Mouse (Mus musculus): ENCODE measurements around the gene Zfp408.
A peak's percentile ranks its signal among the peaks of the same experiment; 100 is the strongest.
"Not testable (repeated sequence)": the region's sequence is repeated elsewhere in the genome, so short reads cannot be mapped to it uniquely, and the experiment has no call there.

The Zfp408 gene

DNA sequence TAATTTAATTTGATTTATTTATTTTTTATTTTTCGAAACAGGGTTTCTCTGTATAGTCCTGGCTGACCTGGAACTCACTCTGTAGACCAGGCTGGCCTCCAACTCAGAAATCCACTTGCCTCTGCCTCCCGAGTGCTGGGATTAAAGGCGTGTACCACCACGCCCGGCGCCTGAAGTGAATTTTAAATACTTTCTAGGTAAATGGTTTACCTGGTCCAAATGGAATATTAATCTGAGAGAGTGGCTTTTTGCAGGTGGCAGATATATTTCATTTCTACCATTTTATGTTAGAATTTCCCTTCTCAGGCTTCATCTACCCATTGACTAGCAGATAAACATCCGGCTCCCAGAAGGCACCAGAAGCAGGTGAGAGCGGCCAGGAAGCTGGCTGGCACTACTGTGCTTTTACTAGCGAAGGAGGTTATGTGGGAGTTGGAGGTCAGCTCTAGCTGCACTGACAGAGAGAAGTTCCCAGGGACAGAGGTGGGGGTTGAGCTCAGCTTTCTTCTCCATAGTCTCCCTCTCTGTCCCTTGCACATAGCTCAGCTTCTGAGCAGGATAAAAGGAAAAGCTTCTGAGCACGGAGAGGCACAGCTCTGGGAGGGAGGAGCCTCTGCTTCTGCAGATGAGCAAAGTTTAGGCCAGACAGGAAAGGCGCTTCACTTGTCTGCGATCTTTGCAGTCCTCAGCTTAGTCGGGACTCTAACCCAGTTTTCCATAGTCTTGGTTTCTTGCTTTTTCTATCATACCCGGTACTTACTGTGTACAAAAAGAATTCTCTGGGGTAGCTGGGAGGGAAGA lies 2.1 kb upstream of the Zfp408 start:
- peak; percentile 60 for DNase-seq (ENCODE audit: low read depth)

DNA sequence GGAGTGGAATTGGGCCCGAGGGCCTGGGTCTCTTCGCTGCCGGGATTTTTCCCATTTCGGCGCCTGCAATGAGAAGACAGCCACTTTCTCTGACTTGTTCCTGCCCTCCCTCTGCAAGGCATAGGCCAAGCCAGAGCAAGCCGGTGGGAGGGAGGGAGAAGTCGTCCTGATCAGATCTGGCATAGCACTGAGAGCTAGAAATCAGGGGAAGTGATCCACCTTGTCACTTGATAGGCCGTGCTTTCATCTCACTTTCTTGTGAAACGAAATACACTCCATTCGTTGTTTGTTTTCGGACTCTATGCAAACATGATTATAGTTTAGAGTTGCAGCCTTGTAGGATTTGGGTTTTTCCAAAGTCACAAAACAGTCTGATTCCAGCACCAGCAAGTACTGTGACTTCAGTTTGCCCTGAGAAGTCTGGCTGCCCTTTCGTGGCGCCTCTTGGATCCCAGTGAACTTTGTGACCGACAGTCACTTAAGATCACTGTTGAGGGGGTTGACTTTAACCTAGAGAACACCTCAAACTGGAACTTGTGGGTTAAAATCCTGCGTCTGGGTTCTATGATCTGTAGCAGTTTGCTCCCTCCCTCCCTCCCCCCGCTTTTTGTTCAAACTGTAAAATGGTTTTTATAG lies 887 bp upstream of the Zfp408 start:
- no peak for DNase-seq (ENCODE audit: low read depth)

DNA sequence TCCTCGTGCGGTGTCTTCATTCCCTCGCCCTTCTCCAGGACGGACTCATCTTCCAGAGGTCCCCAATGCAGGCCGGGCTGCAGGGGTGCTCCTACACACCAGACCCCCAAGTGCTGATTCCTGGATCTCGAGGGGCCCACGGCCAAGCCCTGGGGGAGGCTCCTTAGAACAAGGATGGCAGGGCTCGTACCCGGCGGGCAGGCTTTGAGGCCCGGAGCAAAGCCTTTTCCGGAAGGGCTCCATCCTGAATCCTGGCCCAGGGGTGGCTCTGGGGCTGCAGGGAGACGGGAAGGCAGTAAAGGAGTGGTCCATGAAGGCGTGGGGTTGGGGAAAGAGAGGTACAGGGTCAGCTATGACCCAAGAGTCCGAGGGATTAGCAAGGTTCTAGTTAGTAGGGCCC lies 439 bp downstream of the Zfp408 start:
- DNase-seq (ENCODE audit: low read depth) = no peak

DNA sequence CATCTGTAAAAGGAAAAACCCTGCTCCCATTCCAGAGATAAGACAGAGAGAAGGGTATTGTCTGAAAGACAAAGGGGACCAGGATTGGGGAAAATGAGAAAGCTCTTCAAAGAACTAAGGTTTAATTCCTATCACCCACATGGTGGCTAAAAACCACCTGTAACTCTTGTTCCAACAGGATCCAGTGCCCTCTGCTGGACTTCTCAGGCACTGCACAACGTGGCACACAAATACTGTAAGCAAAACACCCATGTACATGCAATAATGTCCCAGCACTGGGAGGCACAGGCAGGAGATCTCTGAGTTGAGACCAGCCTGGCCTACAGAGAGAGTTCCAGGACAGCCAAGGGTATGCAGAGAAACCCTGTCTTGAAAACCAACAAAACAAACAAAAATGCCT lies 2.9 kb downstream of the Zfp408 start:
- DNase-seq (ENCODE audit: low read depth) = peak; percentile 85

DNA sequence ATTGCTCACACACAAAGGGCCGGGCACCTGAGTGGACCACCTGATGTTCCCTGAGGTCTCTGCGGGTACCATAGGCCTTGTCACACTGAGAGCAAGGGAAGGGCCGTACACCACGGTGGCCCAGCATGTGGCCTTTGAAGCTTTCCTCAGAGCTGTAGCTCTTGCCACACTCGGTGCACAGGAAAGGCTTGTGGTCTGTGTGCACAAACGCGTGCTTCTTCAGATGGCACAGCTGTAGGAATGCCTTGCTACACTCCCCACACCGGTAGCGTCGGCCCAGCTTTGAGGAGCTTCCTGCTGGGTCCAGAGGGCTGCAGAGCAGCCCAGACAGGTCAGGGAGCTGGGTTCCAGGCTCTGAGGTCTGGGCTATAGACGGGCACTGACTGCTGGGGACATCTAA lies 3.8 kb downstream of the Zfp408 start:
- peak; percentile 75 for DNase-seq (ENCODE audit: low read depth)

DNA sequence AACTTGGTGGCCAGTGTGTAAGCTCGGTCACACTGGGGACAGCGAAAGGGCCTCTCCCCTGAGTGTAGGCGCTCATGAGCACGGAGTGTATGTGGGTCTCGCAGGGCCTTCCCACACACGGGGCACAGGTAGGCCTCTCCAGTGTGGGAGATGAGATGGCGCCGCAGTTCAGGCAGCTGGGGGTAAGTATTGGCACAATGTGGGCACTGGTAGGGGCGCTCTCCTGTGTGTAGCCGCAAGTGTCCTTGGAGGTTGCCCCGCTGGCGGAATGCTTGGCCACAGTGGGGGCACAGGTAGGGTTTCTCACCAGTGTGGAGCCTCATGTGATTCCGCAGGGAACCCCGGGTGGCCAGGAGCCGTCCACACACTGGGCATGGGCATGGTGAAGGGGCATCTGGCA lies 4.2 kb downstream of the Zfp408 start:
- DNase-seq (ENCODE audit: low read depth) = no peak

DNA sequence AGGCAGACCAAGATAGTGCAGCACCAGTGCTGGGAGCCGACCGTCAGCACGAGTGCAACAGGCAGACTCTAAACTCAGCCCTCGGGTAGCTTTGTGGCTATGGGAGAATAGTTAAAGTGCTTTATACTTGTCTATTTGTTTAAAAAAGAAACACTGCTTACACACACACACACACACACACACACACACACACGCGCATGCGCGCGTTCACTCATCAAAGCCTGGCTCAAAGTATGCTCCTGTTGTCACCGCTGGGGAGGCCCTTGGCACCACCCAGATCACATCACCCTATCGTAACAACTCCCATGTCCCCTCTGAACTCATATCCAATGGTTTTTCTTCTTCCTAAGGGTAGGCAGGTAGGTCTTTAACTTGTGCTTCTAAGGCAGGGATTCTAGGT lies 5.6 kb downstream of the Zfp408 start:
- peak; percentile 77 for DNase-seq (ENCODE audit: low read depth)

DNA sequence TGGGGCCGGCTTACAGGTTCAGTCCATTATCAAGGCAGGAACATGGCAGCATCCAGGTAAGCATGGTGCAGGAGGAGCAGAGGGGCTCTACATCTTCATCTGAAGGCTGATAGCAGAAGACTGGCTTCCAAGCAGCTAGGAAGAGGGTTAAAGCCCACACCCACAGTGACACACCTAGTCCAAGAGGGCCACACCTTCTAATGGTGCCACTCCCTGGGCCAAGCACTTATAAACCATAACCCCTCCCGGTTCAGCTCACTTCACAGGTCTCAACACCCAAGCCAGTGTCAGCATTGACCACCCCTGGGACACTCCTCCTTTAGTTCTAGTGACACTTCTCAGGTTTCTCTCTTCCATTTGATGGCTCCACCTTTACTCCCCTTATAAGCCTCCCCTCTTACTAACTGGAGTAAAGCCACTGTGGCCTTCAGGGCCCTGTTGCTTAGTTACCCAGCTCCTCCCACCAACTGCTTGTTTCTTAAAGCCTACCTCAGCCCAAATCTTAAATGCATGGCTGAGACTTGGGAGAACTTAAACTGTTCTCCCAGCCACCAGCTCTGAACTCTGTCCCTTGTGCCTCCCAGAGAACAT lies 6.7 kb downstream of the Zfp408 start:
- DNase-seq (ENCODE audit: low read depth) = no peak

DNA sequence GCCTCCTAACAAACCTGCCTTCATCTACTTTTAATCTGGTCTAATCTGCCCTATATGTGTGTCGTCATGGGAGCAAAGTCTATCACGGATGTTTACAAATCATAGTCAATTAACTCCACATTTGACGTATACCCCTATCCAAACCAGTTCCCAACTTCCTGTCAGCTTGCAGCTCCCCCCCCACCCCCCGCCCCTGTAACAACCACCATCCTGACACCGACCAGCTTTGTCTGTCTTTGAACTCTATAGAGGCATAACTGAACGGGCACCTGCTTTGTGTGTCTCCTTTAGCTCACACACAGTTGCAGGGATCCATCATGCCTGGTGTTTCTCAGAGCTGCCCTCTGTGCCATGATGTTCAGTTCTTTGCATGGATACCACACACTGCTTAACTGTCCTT lies 10.7 kb downstream of the Zfp408 start:
- peak; percentile 62 for DNase-seq (ENCODE audit: low read depth)

DNA sequence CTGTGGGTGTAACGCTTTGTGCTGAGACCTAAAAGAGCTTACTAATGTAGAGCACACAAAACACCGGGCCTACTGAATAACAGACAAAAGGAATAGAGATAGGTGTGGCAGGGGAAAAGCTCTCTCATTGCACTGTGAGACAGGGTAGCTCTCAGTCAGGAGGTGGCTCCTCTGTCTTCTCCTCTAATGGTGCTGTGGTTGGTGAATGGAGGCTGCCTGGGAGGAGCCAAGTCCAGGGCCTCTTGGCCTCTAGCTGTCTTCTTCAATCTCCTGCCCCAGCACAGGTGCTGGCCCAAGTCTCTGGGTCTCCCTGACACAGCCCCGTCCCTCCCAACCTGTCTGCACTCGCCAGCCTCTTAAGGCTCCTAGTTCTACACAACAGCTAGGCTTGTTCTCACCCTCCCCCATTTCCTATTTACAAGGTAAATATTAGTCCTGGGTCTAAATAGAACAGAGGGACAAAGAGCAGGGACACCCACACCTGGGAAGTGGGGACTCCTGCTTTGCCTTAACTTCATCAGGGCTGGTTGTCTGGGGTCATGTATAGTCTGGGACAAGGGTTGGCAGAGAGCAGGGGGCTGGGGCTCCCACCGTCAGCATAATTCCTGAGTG lies 12.8 kb downstream of the Zfp408 start:
- DNase-seq (ENCODE audit: low read depth) = no peak

DNA sequence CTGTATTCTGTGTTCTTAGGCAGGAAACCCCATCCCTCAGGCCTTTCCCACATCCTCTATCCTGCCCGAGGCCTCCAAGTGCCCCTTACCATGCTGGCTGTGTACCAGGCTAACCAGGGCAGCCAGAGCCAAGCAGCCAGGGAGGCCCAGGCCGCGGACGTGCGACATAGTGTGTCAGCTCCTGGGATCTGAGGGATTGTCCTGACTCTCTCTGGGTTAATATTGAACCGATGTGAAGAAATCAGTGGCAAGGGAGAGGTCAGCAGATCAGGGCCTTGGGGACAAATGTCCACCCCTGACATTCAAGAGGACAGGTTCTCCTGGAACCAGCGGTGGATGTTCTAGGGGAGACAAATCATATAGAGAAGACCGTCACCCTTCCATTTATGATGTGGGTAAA lies 13.4 kb downstream of the Zfp408 start, which contains the start of gene F2:
Gene F2, minus strand, starts transcription at position 186 of the 400 bp plus-strand sequence.
- no peak for DNase-seq (ENCODE audit: low read depth)

DNA sequence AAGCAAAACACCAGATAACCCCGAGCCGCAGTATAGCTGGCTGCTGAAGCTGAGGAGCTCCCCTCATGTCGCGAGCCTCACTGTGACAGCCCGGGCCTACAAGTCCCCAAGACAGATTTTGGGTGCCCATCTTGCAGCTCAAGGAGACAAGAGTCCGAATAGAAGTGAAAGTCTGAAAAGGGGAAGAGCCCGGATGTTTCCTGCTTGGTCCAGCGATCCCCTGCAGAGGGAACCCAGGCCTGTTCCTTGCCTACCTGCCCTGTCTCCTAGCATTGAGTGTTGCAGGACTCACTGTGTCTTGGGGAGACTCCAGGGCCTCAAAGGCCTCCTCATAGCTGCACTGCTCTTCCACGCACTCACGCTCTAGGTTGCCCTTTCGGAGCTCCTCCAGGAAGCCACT lies 14.1 kb downstream of the Zfp408 start:
- no peak for DNase-seq (ENCODE audit: low read depth)

DNA sequence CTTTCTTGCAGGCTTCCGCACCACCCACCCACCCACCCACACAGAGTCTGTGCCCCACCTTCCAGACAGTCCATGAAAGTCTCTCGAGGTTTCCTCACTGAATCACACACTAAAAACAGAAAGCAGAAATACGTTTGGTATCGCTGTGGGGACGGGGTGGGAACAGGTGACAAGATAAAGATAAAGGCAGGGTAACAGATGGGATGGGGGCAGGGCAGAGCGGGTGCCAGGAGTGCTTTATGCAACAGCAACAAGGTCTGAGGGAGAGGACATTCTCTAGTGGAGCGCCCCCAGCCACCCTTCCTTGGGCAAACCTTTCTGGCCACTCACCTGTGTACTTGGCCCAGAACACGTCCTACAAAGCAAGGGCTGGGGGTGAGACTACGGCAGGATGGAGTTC lies 14.8 kb downstream of the Zfp408 start:
- no peak for DNase-seq (ENCODE audit: low read depth)

DNA sequence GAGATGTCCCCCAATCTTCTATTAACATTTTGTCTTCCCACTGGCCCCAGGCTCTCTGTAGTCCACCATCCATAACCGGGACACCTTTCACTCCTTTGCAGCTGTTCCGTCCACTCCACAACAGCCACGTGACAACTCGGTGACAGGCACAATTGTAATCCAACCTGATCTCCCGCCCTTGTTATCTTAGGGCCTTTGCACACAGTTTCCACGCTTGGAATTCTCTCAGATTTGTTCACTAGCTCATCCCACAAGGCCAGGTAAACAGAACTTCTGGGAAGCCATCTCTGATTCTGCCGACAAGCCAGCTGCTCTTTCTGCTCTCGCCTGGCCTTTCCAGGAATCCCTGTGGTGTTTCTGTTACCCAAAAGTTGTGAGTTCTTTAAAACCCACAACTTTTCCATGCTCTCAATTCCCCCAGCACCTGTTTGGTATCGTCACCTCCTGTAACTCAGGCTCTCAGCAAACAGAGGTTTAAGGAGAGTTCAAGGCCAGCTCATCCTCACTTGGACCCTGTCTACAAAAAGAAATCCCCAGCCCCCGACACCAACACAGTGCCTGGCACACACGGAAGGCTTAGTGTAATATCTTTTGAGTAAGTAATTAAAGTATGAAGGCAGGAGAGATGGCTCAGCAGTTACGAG lies 16.1 kb downstream of the Zfp408 start:
- DNase-seq (ENCODE audit: low read depth) = no peak

DNA sequence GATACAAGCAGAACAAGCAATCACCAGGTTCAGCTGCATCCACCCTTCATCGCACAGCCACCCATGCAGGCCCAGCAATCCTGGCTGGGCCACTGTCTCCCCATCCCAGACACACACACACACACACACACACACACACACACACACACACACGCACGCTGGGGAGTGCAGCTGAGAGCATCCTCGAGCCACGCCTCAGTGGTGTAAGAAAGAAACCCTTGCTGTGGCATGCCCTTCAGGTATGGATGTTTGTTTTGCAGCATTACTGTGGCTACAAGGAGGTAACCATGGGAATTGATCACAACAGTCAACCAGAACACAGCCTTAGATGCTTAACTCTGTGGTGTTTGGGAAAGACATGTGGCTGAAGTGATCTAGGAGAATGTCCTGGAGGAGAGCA lies 17.3 kb downstream of the Zfp408 start:
- no peak for DNase-seq (ENCODE audit: low read depth)

DNA sequence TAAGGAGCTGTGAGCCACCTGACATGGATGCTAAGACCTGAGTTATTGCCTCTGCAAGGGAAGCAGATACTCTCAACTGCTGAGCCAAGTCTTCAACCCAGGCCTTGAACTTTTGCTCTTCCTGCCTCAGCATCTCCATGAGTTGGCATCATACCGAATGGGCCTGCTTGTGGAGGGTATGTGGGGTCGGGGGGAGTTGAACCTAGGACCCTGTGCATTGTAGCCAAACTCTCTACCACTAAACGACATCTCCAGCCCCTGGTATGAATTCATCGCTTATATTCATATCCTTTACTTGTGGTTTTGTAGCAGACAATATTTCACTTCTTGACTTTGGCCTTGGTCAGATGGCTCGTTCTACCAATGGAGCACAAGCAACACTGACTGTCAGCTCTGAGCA lies 17.8 kb downstream of the Zfp408 start:
- DNase-seq (ENCODE audit: low read depth) = no peak

DNA sequence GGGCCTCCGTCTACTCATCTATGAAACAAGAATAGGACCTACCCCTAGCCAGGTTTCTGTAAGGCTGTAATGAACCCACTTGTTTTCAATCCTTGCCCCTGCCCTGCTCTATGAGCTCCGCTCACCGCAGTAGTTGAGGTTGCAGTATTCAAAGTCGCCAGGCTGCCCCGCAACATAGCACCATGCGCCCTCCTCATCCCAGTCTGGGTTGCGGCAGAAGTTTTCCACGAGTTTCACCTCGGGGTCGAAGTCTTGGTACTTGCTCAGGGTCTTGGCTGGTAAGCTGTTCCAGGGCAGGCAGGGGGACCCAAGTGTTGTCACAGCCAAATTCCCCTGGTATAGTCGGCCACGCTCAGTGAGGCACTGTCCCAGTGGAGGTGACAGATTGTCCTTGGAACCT lies 19.2 kb downstream of the Zfp408 start:
- DNase-seq (ENCODE audit: low read depth) = no peak

DNA sequence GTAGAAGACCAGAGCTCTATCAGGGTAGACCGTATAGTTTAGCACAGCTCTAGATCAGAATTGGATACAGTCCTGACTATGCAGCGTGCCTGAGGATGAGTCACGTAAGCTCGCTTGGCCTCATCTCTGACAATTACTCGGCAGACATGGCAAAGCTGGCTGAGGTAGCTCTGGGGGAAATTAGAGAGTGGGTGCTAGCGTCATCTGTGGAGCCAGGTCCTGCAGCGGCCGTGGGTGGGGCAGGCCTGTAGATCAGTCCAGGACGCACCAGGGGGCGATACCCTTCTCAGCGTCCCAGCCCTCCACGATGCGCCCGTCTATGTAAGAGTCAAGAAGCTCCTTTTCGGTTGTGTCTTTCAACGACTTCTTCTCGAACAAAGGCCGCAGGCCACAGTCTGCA lies 19.9 kb downstream of the Zfp408 start:
- no peak for DNase-seq (ENCODE audit: low read depth)

DNA sequence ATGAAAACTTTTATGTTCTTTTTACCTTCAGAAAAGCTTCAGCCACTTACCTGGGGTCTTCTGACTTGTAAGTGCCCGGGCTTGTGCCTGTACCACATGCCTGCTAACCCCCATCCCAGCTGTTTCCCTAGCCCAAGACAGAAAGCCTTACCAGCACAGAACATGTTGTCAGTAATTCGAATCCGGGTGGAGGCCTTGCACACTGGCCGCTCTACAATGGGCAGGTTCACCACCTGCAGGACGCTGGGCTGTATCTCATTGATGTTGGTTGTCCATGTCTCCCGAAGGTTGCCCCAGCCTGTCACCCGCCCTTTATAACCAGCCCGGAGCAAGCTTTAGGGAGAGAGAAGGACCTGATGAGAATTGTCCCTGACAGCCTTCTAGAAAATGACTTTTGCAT lies 21.4 kb downstream of the Zfp408 start:
- DNase-seq (ENCODE audit: low read depth) = no peak

DNA sequence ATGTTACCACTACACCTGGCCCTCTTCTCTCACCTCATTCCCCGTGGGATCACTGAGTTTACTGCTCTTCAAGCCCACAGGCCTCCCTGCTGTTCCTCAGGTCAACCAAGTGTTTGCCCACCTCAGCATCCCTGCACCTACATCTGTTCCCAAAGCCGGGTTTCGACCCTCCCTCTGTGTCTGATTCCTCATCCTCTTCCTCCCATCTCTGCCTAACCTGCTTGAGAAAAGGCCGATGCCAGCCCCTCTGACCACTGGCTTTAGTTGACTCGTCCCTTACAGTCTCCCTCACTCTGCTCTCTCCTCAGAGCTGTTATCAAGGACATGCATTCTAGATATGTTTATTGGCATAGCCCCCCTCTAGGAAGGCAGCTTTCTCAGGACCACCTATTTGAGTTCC lies 22.1 kb downstream of the Zfp408 start:
- no peak for DNase-seq (ENCODE audit: low read depth)

DNA sequence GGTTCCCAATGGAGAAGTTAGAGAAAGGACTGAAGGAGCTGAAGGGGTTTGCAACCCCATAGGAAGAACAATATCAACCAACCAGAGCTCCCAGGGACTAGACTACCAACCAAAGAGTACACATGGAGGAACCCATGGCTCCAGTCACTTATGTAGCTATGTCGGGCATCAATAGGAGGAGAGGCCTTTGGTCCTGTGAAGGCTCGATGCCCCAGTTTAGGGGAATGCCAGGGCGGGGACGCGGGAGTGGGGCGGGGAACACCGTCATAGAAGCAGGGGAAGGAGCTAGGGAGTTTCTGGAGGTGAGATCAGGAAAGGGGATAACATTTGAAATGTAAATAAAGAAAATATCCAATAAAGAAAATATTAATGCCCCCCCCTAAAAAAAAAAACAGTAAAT lies 26.2 kb downstream of the Zfp408 start:
- not testable (repeated sequence) for DNase-seq (ENCODE audit: low read depth)

DNA sequence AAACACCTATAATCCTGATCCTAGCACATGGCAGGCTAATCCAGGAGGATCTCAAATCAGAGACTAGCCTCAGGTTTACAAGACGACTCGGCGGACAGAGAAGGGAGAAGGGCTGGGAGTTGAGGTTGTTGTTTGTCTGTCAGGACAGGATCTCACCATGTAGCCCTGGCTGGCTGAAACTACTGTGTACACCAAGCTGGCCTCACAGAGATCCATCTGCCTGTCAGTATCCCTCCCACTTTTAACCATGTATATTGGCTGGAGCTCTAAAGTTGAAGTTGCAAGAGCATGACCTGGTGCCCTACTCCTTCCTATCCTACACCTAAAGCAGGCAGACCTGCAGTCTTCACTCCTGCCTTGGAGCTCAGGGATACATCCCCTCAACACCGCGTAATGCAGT lies 27.2 kb downstream of the Zfp408 start:
- DNase-seq (ENCODE audit: low read depth) = no peak

DNA sequence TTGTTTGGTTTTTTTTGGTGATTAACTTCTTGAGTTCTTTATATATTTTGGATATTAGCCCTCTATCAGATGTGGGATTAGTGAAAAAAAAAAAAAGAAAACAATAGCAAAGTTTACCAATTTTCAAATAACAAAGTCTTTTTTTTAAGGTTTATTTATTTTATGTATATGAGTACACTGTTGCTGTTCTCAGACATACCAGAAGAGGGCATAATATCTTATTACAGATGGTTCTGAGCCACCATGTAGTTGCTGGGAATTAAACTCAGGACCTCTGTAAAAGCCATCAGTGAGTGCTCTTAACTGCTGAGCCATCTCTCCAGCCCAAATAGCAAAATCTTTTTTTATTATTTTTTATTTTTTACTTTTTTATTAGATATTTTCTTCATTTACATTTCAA lies 40.2 kb downstream of the Zfp408 start:
- DNase-seq (ENCODE audit: low read depth) = peak; percentile 13

Measured in naive thymus-derived CD4-positive, alpha-beta T cell, adult 2 months (primary cell).